Mouse (Mus musculus) monocyte, adult 5-6 weeks (primary cell): ENCODE data around the gene Olfr397. TPM values are rescaled to one million over a fixed set of nuclear protein-coding genes. Genes with fewer than 3 reads are reported as not detected.

Experiments used
- ATAC-seq: fragments of 153-309, 156-312 bp; replicated peaks from 2 replicates; pipeline ENCODE4 v1.8.0; 2017; ENCODE audit warnings: mild to moderate bottlenecking; ENCODE audit not compliant: low TSS enrichment, insufficient number of reproducible peaks, severe bottlenecking, poor library complexity, low FRiP score
- total RNA-seq: library from RNA; stranded (forward); fragments of 200-1000, 200-491, 200-594 nt; gene quantifications from 3 replicates; pipeline ENCODE4 v1.2.3, GENCODE M21; 2017

The Olfr397 gene
- not detected in 3 replicates for total RNA-seq

DNA sequence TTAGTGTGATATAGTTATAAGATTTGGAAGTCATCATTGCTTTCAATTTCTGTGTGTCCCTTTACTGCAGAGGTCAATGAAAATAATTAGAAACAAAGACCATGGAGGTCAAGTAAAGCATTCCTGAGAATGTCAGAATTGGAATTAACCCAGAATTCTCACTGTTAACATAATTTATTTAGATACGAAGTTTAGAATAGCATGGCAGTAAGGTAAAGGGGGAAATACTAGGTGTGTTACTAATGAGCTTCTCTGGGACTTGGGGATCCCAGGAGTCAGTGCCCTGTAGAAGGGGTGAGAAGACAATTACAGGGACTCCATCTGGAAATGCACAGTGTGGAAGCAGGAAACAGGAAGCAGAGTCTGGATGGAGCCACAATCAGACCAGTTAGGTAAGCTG, at the start of gene Olfr397:
TSS of gene Olfr397 (plus strand) at position 301 of the 400 bp plus-strand sequence.
- no peak for ATAC-seq

GRCm38 (mm10) chr11:73936377-73936776, 24.2 kb upstream of the Olfr397 start, which contains the start of gene Olfr23:
TSS of gene Olfr23 (plus strand) at chr11:73936677.
- no peak for ATAC-seq

DNA sequence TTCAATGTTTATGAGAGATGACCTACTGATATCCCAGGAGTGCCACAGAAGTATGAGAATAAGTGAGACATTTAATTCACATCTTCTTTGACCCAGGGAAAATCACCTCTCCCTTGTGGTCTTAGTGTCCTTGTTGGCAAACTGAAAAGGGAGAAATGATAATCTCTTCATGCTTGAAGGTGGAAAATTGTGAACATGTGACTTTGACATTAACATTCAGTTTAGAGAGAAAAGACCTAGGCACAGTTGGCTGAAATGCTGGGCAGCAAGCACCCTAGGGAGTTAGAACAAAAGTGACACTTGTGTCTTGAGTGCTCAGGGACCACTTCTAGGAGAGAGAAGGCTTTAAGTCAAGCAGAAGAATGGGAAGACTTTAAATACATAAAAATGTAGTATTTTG, 29.7 kb downstream of the Olfr397 start, which contains the start of gene Olfr398:
TSS of gene Olfr398 (minus strand) at position 101 of the 400 bp plus-strand sequence.
- no peak for ATAC-seq

DNA sequence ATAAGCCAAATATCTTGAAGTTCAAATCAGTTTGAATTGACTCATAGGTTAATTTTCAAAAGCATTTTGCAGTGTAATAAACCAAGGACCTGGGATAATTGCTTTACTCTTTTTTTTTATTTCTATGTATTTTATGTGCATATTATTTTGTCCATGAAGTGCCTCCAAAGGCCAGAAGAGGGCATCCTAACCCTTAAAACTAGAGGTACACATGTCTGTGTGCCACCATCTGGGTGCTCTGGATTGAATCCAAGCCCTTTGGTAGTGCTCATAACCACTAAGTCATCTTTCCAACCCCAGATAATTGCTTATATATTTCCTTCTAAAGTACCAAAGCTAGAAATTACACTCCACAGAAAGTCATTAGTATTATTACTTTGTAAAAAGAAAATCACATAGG, 32.5 kb downstream of the Olfr397 start:
- no peak for ATAC-seq

Other genes with a start within 250 kb of the Olfr397 start
- gene Olfr389, start 180.1 kb upstream of the Olfr397 start, total RNA-seq, result not detected in 3 replicates
- not detected in 3 replicates for gene Olfr390, start 177.9 kb upstream of the Olfr397 start, total RNA-seq
- gene Olfr391-ps, start 157.8 kb upstream of the Olfr397 start, total RNA-seq, result not detected in 3 replicates
- gene Olfr392, start 143.8 kb upstream of the Olfr397 start, total RNA-seq, result not detected in 3 replicates
- gene Olfr393, start 109.4 kb upstream of the Olfr397 start, total RNA-seq, result not detected in 3 replicates
- gene Olfr394, start 70.0 kb upstream of the Olfr397 start, total RNA-seq, result not detected in 3 replicates
- gene Olfr395, start 51.5 kb upstream of the Olfr397 start, total RNA-seq, result not detected in 3 replicates
- gene Olfr23, start 24.1 kb upstream of the Olfr397 start, total RNA-seq, result not detected in 3 replicates
- gene Olfr398, start 29.6 kb downstream of the Olfr397 start, total RNA-seq, result not detected in 3 replicates
- not detected in 3 replicates for gene Olfr139, start 95.7 kb downstream of the Olfr397 start, total RNA-seq
- gene Olfr399, start 95.8 kb downstream of the Olfr397 start, total RNA-seq, result not detected in 3 replicates
- not detected in 3 replicates for gene Zfp616, start 109.1 kb downstream of the Olfr397 start, total RNA-seq
- not detected in 3 replicates for gene Olfr401, start 152.9 kb downstream of the Olfr397 start, total RNA-seq
- not detected in 3 replicates for gene Olfr402, start 192.7 kb downstream of the Olfr397 start, total RNA-seq
- not detected in 3 replicates for gene Olfr403, start 225.4 kb downstream of the Olfr397 start, total RNA-seq